Mouse (Mus musculus): ENCODE measurements around the gene Btbd35f6.
"Not testable (repeated sequence)": the region's sequence is repeated elsewhere in the genome, so short reads cannot be mapped to it uniquely, and the experiment has no call there.

Gene Btbd35f6

GRCm38 (mm10) chrX:33956440-33956839 is at the start of gene Btbd35f6:
Btbd35f6 (minus strand) TSS chrX:33956540.
- not testable (repeated sequence) for H3K4me1 ChIP-seq (replicated peaks; ENCODE audit: low read depth, low read length); H3K27me3 ChIP-seq (ENCODE audit: insufficient read depth, low read length); H3K36me3 ChIP-seq (ENCODE audit: insufficient read depth, low read length); H3K4me3 ChIP-seq (replicated peaks; ENCODE audit: low read length); H3K9me3 ChIP-seq (ENCODE audit: low read length)

GRCm38 (mm10) chrX:33986716-33987115 is 30.4 kb upstream of the Btbd35f6 start, which contains the start of gene Gm21870:
Gm21870 (minus strand) TSS chrX:33986816.
- H3K36me3 ChIP-seq (ENCODE audit: insufficient read depth, low read length); H3K9me3 ChIP-seq (ENCODE audit: low read length); H3K4me1 ChIP-seq (replicated peaks; ENCODE audit: low read depth, low read length); H3K27me3 ChIP-seq (ENCODE audit: insufficient read depth, low read length); H3K4me3 ChIP-seq (replicated peaks; ENCODE audit: low read length): not testable (repeated sequence)

GRCm38 (mm10) chrX:33930216-33930615 is 26.1 kb downstream of the Btbd35f6 start:
- H3K4me1 ChIP-seq (replicated peaks; ENCODE audit: low read depth, low read length); H3K27me3 ChIP-seq (ENCODE audit: insufficient read depth, low read length); H3K4me3 ChIP-seq (replicated peaks; ENCODE audit: low read length); H3K36me3 ChIP-seq (ENCODE audit: insufficient read depth, low read length): not testable (repeated sequence)
- peaks cover 34% of the 10 kb centered on the region for H3K9me3 ChIP-seq (ENCODE audit: low read length)

- not testable (repeated sequence) for H3K4me3 ChIP-seq (replicated peaks; ENCODE audit: low read length); H3K36me3 ChIP-seq (ENCODE audit: insufficient read depth, low read length); H3K4me1 ChIP-seq (replicated peaks; ENCODE audit: low read depth, low read length); H3K27me3 ChIP-seq (ENCODE audit: insufficient read depth, low read length)
- H3K9me3 ChIP-seq (ENCODE audit: low read length) = peaks cover 34% of the 10 kb centered on the region
Observed at GRCm38 (mm10) chrX:33928225-33928624, 28.1 kb downstream of the Btbd35f6 start.

- not testable (repeated sequence) for H3K27me3 ChIP-seq (ENCODE audit: insufficient read depth, low read length); H3K4me3 ChIP-seq (replicated peaks; ENCODE audit: low read length); H3K4me1 ChIP-seq (replicated peaks; ENCODE audit: low read depth, low read length); H3K36me3 ChIP-seq (ENCODE audit: insufficient read depth, low read length)
- peaks cover 43% of the 10 kb centered on the region for H3K9me3 ChIP-seq (ENCODE audit: low read length)
Observed at GRCm38 (mm10) chrX:33926344-33926743, 30.0 kb downstream of the Btbd35f6 start.

- not testable (repeated sequence) for H3K27me3 ChIP-seq (ENCODE audit: insufficient read depth, low read length); H3K4me3 ChIP-seq (replicated peaks; ENCODE audit: low read length); H3K4me1 ChIP-seq (replicated peaks; ENCODE audit: low read depth, low read length); H3K36me3 ChIP-seq (ENCODE audit: insufficient read depth, low read length)
- H3K9me3 ChIP-seq (ENCODE audit: low read length) = peaks cover 40% of the 10 kb centered on the region
Observed at GRCm38 (mm10) chrX:33925420-33925819, 30.9 kb downstream of the Btbd35f6 start.
